Mouse (Mus musculus): ENCODE measurements around the gene Lancl1. TPM values are rescaled to one million over a fixed set of nuclear protein-coding genes. Genes with fewer than 3 reads are reported as not detected.
A peak's percentile ranks its signal among the peaks of the same experiment; 100 is the strongest.

Gene Lancl1
- polyA plus RNA-seq, 1 experiment from 2014 or later = 197 TPM

- DNase-seq (ENCODE audit: low spot score) = no peak
- Histone ChIP-seq H3K9me3 (ENCODE audit: control insufficient read depth, low read length) (no peaks in the 10 kb centered on the region), H3K27ac (peak overlapping the region; percentile 32; the same call in 1 of the 2 replicates), H3K4me1 (replicated peaks; ENCODE audit: control insufficient read depth, insufficient read depth, low read length) (no peaks in the 10 kb centered on the region), H3K27me3 (ENCODE audit: control insufficient read depth, insufficient read depth, low read length) (no peaks in the 10 kb centered on the region), H3K4me3 (replicated peaks; ENCODE audit: low read length) (no peak overlapping the region), H3K36me3 (replicated peaks; ENCODE audit: control insufficient read depth, insufficient read depth) (no peaks in the 10 kb centered on the region), H3K9ac (no peak overlapping the region), H3K4me2 (replicated peaks) (no peak overlapping the region)
- 75% methylated on average over 1 of the region's 1 CpGs for WGBS
- no peak for ATAC-seq (ENCODE audit: low FRiP score)
Observed at GRCm38 (mm10) chr1:67049600-67049999, 10.9 kb upstream of the Lancl1 start.

GRCm38 (mm10) chr1:67048696-67049095, 10.0 kb upstream of the Lancl1 start:
- H3K4me2 ChIP-seq (replicated peaks) = no peak overlapping the region
- H3K27me3 ChIP-seq (ENCODE audit: control insufficient read depth, insufficient read depth, low read length) = no peaks in the 10 kb centered on the region
- H3K9ac ChIP-seq = no peak overlapping the region
- 81% methylated on average over 4 of the region's 4 CpGs for WGBS
- H3K27ac ChIP-seq = no peak overlapping the region
- DNase-seq (ENCODE audit: low spot score) = no peak
- no peaks in the 10 kb centered on the region for H3K9me3 ChIP-seq (ENCODE audit: control insufficient read depth, low read length)
- H3K36me3 ChIP-seq (replicated peaks; ENCODE audit: control insufficient read depth, insufficient read depth) = no peaks in the 10 kb centered on the region
- no peak overlapping the region for H3K4me3 ChIP-seq (replicated peaks; ENCODE audit: low read length)
- no peak for ATAC-seq (ENCODE audit: low FRiP score)
- no peaks in the 10 kb centered on the region for H3K4me1 ChIP-seq (replicated peaks; ENCODE audit: control insufficient read depth, insufficient read depth, low read length)

DNA sequence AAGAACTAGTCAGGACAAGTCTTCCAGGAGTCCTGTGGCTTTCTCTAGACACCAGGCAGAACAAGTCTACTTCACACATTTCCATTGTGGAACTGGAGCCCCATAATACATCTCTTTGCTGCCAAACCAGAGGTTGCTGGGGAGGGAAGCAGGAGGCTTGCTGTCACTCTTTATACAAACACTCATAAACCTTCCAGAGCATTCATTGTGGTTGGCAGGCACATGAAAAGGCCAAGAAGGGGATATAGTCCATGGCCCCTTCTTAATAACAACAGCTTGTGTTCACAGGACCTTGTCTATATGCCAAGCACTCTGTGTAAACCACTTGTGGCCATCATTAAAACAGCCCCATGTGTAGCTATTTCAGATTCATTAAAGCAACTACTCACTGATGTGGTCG, 6.4 kb upstream of the Lancl1 start:
- ATAC-seq (ENCODE audit: low FRiP score) (no peak), DNase-seq (ENCODE audit: low spot score) (no peak)
- Histone ChIP-seq H3K27ac (no peak overlapping the region), H3K4me3 (replicated peaks; ENCODE audit: low read length) (no peak overlapping the region), H3K4me1 (replicated peaks; ENCODE audit: control insufficient read depth, insufficient read depth, low read length) (no peaks in the 10 kb centered on the region), H3K4me2 (replicated peaks) (no peak overlapping the region), H3K36me3 (replicated peaks; ENCODE audit: control insufficient read depth, insufficient read depth) (no peaks in the 10 kb centered on the region), H3K9me3 (ENCODE audit: control insufficient read depth, low read length) (no peaks in the 10 kb centered on the region), H3K27me3 (ENCODE audit: control insufficient read depth, insufficient read depth, low read length) (no peaks in the 10 kb centered on the region), H3K9ac (no peak overlapping the region)
- 67% methylated on average over 1 of the region's 1 CpGs for WGBS

- no peak for ATAC-seq (ENCODE audit: low FRiP score)
Observed at GRCm38 (mm10) chr1:67042583-67042982, 3.9 kb upstream of the Lancl1 start.

DNA sequence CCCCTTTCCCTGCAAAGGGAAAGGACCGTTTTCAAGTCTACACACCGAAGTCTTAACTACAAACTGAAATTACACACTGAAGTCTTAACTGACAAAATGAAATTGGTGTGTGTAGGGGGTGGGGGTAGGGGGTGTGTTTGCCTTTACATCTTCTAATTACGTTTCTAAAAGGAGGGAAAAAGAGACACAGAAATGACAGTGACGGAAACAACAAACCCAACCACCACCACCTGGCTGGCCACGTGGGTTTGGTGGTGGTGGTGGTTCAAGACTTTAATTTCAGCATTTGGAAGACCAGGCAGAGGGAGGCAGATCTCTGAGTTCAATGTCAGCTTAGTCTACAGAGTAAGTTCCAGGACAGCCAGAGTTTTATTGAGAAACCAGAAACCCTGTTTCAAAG, 411 bp upstream of the Lancl1 start:
- WGBS = 1% methylated on average over 5 of the region's 5 CpGs
- H3K27ac ChIP-seq = no peak overlapping the region
- ATAC-seq (ENCODE audit: low FRiP score) = peak; percentile 9; the same call in 1 of the 2 replicates
- peak overlapping the region; percentile 78 for H3K4me3 ChIP-seq (replicated peaks; ENCODE audit: low read length)
- peaks cover 22% of the 10 kb centered on the region for H3K36me3 ChIP-seq (replicated peaks; ENCODE audit: control insufficient read depth, insufficient read depth)
- H3K4me2 ChIP-seq (replicated peaks) = peak overlapping the region; percentile 73
- DNase-seq (ENCODE audit: low spot score) = no peak
- peak overlapping the region; percentile 32 for H3K9ac ChIP-seq
- no peaks in the 10 kb centered on the region for H3K9me3 ChIP-seq (ENCODE audit: control insufficient read depth, low read length)
- H3K27me3 ChIP-seq (ENCODE audit: control insufficient read depth, insufficient read depth, low read length) = no peaks in the 10 kb centered on the region
- H3K4me1 ChIP-seq (replicated peaks; ENCODE audit: control insufficient read depth, insufficient read depth, low read length) = peaks cover 11% of the 10 kb centered on the region

More at GRCm38 (mm10) chr1:67042583-67042982, 3.9 kb upstream of the Lancl1 start:
- H3K27me3 ChIP-seq (ENCODE audit: control insufficient read depth, insufficient read depth, low read length) = no peaks in the 10 kb centered on the region
- no peak overlapping the region for H3K4me3 ChIP-seq (replicated peaks; ENCODE audit: low read length)
- H3K36me3 ChIP-seq (replicated peaks; ENCODE audit: control insufficient read depth, insufficient read depth) = no peaks in the 10 kb centered on the region
- H3K9me3 ChIP-seq (ENCODE audit: control insufficient read depth, low read length) = no peaks in the 10 kb centered on the region
- H3K9ac ChIP-seq = no peak overlapping the region
- no peak overlapping the region for H3K27ac ChIP-seq
- H3K4me2 ChIP-seq (replicated peaks) = no peak overlapping the region
- no peak for DNase-seq (ENCODE audit: low spot score)
- peaks cover 8% of the 10 kb centered on the region for H3K4me1 ChIP-seq (replicated peaks; ENCODE audit: control insufficient read depth, insufficient read depth, low read length)
- WGBS = 79% methylated on average over 7 of the region's 7 CpGs

GRCm38 (mm10) chr1:67037198-67037597, 1.5 kb downstream of the Lancl1 start:
- peaks cover 41% of the 10 kb centered on the region for H3K36me3 ChIP-seq (replicated peaks; ENCODE audit: control insufficient read depth, insufficient read depth)
- peaks cover 11% of the 10 kb centered on the region for H3K4me1 ChIP-seq (replicated peaks; ENCODE audit: control insufficient read depth, insufficient read depth, low read length)
- ATAC-seq (ENCODE audit: low FRiP score) = no peak
- no peaks in the 10 kb centered on the region for H3K9me3 ChIP-seq (ENCODE audit: control insufficient read depth, low read length)
- DNase-seq (ENCODE audit: low spot score) = no peak
- H3K9ac ChIP-seq = no peak overlapping the region
- no peaks in the 10 kb centered on the region for H3K27me3 ChIP-seq (ENCODE audit: control insufficient read depth, insufficient read depth, low read length)
- H3K27ac ChIP-seq = no peak overlapping the region
- H3K4me3 ChIP-seq (replicated peaks; ENCODE audit: low read length) = no peak overlapping the region
- no peak overlapping the region for H3K4me2 ChIP-seq (replicated peaks)

DNA sequence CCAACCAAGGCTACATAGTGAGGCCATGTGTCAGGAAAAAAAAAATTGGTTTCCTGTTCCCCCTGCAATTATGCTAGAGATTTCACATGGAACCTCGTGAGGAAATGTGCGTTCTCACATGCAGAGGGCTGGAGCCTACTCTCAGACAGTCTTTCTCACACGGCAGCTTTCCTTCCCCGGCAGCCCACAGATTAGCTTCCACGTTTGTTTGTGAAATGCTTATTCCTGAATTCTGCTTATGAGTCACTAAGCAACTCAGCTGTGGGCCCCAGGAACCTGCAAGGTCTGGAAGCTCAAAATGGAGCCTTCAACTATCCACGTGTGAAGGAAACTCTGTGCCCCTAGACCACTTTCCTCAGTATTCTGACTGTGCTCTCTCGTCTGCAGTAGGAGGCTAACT, 5.4 kb downstream of the Lancl1 start:
- DNase-seq (ENCODE audit: low spot score) (no peak), ATAC-seq (ENCODE audit: low FRiP score) (no peak)
- no peak overlapping the region for H3K4me3 ChIP-seq (replicated peaks; ENCODE audit: low read length)
- H3K36me3 ChIP-seq (replicated peaks; ENCODE audit: control insufficient read depth, insufficient read depth) = peaks cover 76% of the 10 kb centered on the region
- H3K4me1 ChIP-seq (replicated peaks; ENCODE audit: control insufficient read depth, insufficient read depth, low read length) = peaks cover 8% of the 10 kb centered on the region
- 88% methylated on average over 7 of the region's 7 CpGs for WGBS
- no peaks in the 10 kb centered on the region for H3K9me3 ChIP-seq (ENCODE audit: control insufficient read depth, low read length)
- H3K9ac ChIP-seq = no peak overlapping the region
- H3K27me3 ChIP-seq (ENCODE audit: control insufficient read depth, insufficient read depth, low read length) = no peaks in the 10 kb centered on the region
- H3K27ac ChIP-seq = no peak overlapping the region
- H3K4me2 ChIP-seq (replicated peaks) = no peak overlapping the region

DNA sequence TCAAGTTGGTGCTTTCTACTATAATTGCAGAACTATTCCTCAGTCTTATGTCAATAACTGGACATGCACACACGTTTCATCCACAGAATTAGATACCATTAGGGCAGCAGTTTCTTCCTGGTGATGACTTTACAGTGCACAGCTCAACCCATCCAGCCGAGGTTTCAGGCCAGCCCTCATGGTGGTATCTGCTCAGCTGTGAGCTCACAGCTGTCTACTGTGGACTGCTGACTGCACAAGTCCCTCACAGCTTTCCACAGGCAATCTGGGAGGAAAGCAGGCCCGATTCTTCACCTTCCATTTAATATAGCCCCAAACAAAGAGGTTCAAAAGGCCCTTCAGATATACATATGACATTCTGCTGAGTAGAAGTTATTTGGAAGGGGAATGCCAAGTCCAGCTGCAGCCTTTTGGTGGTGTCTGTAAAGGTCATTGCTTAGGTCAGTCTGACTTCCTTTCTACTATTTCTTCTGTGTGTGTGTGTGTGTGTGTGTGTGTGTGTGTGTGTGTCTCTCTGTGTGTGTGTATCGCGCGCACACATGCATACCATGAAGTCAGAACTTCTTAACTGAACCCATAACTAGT, 11.7 kb downstream of the Lancl1 start:
- Histone ChIP-seq H3K9ac (no peak overlapping the region), H3K4me2 (replicated peaks) (no peak overlapping the region), H3K4me1 (replicated peaks; ENCODE audit: control insufficient read depth, insufficient read depth, low read length) (no peaks in the 10 kb centered on the region), H3K9me3 (ENCODE audit: control insufficient read depth, low read length) (no peaks in the 10 kb centered on the region), H3K27me3 (ENCODE audit: control insufficient read depth, insufficient read depth, low read length) (no peaks in the 10 kb centered on the region), H3K36me3 (replicated peaks; ENCODE audit: control insufficient read depth, insufficient read depth) (peaks cover 71% of the 10 kb centered on the region), H3K4me3 (replicated peaks; ENCODE audit: low read length) (no peak overlapping the region), H3K27ac (no peak overlapping the region)
- ATAC-seq (ENCODE audit: low FRiP score) = no peak
- 89% methylated on average over 6 of the region's 6 CpGs for WGBS
- no peak for DNase-seq (ENCODE audit: low spot score)

- Histone ChIP-seq H3K4me2 (replicated peaks) (no peak overlapping the region), H3K4me1 (replicated peaks; ENCODE audit: control insufficient read depth, insufficient read depth, low read length) (no peaks in the 10 kb centered on the region), H3K36me3 (replicated peaks; ENCODE audit: control insufficient read depth, insufficient read depth) (peaks cover 71% of the 10 kb centered on the region), H3K27me3 (ENCODE audit: control insufficient read depth, insufficient read depth, low read length) (no peaks in the 10 kb centered on the region), H3K4me3 (replicated peaks; ENCODE audit: low read length) (no peak overlapping the region), H3K27ac (no peak overlapping the region), H3K9ac (no peak overlapping the region), H3K9me3 (ENCODE audit: control insufficient read depth, low read length) (no peaks in the 10 kb centered on the region)
- DNase-seq (ENCODE audit: low spot score) (no peak), ATAC-seq (ENCODE audit: low FRiP score) (no peak)
- 66% methylated on average over 2 of the region's 2 CpGs for WGBS
Observed at GRCm38 (mm10) chr1:67026142-67026541, 12.5 kb downstream of the Lancl1 start.

DNA sequence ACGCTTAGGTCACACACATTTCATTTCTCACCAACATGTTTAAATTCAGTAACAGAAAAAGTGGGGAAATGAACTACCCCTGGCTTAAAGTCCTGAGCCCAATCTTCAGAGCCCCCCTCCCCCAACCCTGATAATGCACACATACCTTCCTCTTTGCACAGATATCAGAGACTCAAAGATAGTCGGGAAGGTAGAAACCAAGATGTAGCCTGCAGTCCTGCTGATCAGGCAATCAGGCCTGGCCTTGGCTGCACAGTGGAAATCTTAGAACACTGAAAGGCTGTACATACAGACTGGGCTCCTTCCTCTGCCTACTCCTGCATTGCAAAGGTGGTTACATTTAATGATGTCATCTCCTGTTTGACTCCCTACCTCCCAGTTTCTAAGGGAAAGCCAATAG, 15.9 kb downstream of the Lancl1 start:
- WGBS = 98% methylated on average over 2 of the region's 2 CpGs
- no peak overlapping the region for H3K27ac ChIP-seq
- DNase-seq (ENCODE audit: low spot score) (no peak), ATAC-seq (ENCODE audit: low FRiP score) (no peak)
- no peaks in the 10 kb centered on the region for H3K4me1 ChIP-seq (replicated peaks; ENCODE audit: control insufficient read depth, insufficient read depth, low read length)
- H3K4me3 ChIP-seq (replicated peaks; ENCODE audit: low read length) = no peak overlapping the region
- H3K36me3 ChIP-seq (replicated peaks; ENCODE audit: control insufficient read depth, insufficient read depth) = peaks cover 74% of the 10 kb centered on the region
- no peak overlapping the region for H3K4me2 ChIP-seq (replicated peaks)
- H3K27me3 ChIP-seq (ENCODE audit: control insufficient read depth, insufficient read depth, low read length) = no peaks in the 10 kb centered on the region
- H3K9me3 ChIP-seq (ENCODE audit: control insufficient read depth, low read length) = no peaks in the 10 kb centered on the region
- H3K9ac ChIP-seq = no peak overlapping the region

All from hindbrain, embryonic 14.5 days (tissue).